Mouse (Mus musculus) C2C12 (cell line): Measurements from ENCODE around the gene Creld2.

Experiments used
- CEBPB ChIP-seq: IDR thresholded peaks from one replicate; pipeline ENCODE4 v1.6.1; 2011; ENCODE audit warnings: low read depth, mild to moderate bottlenecking, control low read depth, moderate library complexity
- CTCF ChIP-seq: IDR thresholded peaks from one replicate; pipeline ENCODE4 v1.5.1; 2011; ENCODE audit not compliant: control insufficient read depth, insufficient read depth, insufficient read length

DNA sequence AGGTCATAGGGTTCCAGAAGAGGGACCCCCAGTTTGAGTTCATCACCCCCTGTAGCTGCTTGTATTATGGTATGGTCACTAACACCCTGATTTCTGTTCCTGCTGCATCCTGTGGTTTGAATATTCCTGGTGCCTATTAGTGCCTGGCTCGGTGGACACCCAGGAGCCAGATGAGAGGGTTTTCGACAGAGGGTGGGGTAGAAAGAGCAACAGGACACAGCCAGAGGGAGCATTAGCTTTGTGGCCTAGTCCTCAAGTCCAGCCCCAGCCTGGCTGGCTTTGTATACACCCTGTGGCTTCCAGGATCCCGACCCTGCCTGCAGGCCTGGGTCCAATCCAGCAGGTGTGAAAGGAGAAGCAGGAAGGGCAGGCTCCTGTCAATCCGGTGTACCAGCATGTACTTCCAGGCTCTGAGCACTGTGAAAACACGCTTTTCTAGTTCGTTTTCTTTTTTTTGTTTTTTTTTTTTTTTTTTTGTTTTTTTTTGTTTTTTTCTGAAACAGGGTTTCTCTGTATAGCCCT, 36.5 kb downstream of the Creld2 start:
- TF ChIP-seq CEBPB (no peak), CTCF (no peak)
